Mouse (Mus musculus): ENCODE measurements around the gene Crebl2. TPM values are rescaled to one million over a fixed set of nuclear protein-coding genes. Genes with fewer than 3 reads are reported as not detected.

The Crebl2 gene
- total and polyA plus RNA-seq, 2 experiments from 2014 or later: 2.0 to 14.5 TPM

GRCm38 (mm10) chr6:134830776-134831175 is 822 bp downstream of the Crebl2 start:
- Histone ChIP-seq H3K36me3 (replicated peaks; ENCODE audit: control insufficient read depth, insufficient read depth, low read length) (no peaks in the 10 kb centered on the region), H3K9ac (replicated peaks; ENCODE audit: low read depth, low read length) (peak overlapping the region; percentile 73), H3K4me2 (ENCODE audit: low read depth, low read length) (peak overlapping the region; percentile 73), H3K4me1 (ENCODE audit: control insufficient read depth, insufficient read depth) (no peaks in the 10 kb centered on the region), H3K9me3 (replicated peaks; ENCODE audit: control insufficient read depth, low read length) (no peaks in the 10 kb centered on the region), H3K4me3 (ENCODE audit: low read depth, low read length) (peak overlapping the region; percentile 68), H3K27me3 (ENCODE audit: control insufficient read depth, insufficient read depth, low read length) (no peaks in the 10 kb centered on the region), H3K27ac (ENCODE audit: low read depth) (peak overlapping the region; percentile 96)
- ATAC-seq (ENCODE audit: insufficient read depth, low read depth): no peak
- 2% methylated on average over 10 of the region's 10 CpGs for WGBS
- TF ChIP-seq EP300 (IDR thresholded peaks at IDR 0.05; ENCODE audit: low read depth): no peak
- TF ChIP-seq CTCF (IDR thresholded peaks at IDR 0.05; ENCODE audit: low read depth): no peak
- DNase-seq (ENCODE audit: low spot score): no peak

GRCm38 (mm10) chr6:134834585-134835251 is 4.8 kb downstream of the Crebl2 start:
- ATAC-seq (ENCODE audit: insufficient read depth, low read depth) (no peak), DNase-seq (ENCODE audit: low spot score) (no peak)
- H3K9ac ChIP-seq (replicated peaks; ENCODE audit: low read depth, low read length): no peak overlapping the region
- no peak overlapping the region for H3K27ac ChIP-seq (ENCODE audit: low read depth)
- no peak overlapping the region for H3K4me2 ChIP-seq (ENCODE audit: low read depth, low read length)
- no peak overlapping the region for H3K4me3 ChIP-seq (ENCODE audit: low read depth, low read length)
- WGBS: 72% methylated on average over 9 of the region's 9 CpGs
- no peak for TF ChIP-seq EP300 (IDR thresholded peaks at IDR 0.05; ENCODE audit: low read depth)
- TF ChIP-seq CTCF (IDR thresholded peaks at IDR 0.05; ENCODE audit: low read depth): no peak
- H3K4me1 ChIP-seq (ENCODE audit: control insufficient read depth, insufficient read depth): no peaks in the 10 kb centered on the region
- no peaks in the 10 kb centered on the region for H3K9me3 ChIP-seq (replicated peaks; ENCODE audit: control insufficient read depth, low read length)
- H3K27me3 ChIP-seq (ENCODE audit: control insufficient read depth, insufficient read depth, low read length): no peaks in the 10 kb centered on the region
- H3K36me3 ChIP-seq (replicated peaks; ENCODE audit: control insufficient read depth, insufficient read depth, low read length): no peaks in the 10 kb centered on the region

DNA sequence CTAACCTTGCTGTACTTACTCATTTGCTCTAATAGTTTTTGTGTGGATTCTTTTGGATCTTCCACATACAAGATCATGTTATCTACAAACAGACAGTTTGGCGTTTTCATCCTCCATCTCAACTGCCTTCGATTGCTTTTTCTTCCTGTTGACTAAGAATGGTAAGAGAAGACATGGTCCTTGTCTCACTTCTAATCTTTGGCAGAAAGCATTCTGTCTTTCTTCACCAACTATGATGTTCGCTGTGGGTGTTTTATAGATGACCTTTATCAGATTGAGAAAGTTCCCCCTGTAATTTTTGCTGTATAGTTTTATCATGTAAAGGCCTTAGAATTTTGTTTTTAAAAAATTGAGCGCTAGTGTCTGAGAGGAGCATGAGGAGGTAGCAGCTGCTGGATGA is 8.2 kb downstream of the Crebl2 start:
- no peaks in the 10 kb centered on the region for H3K36me3 ChIP-seq (replicated peaks; ENCODE audit: control insufficient read depth, insufficient read depth, low read length)
- ATAC-seq (ENCODE audit: insufficient read depth, low read depth) (no peak), DNase-seq (ENCODE audit: low spot score) (no peak)
- H3K4me2 ChIP-seq (ENCODE audit: low read depth, low read length): no peak overlapping the region
- no peak overlapping the region for H3K4me3 ChIP-seq (ENCODE audit: low read depth, low read length)
- H3K9me3 ChIP-seq (replicated peaks; ENCODE audit: control insufficient read depth, low read length): no peaks in the 10 kb centered on the region
- no peak overlapping the region for H3K27ac ChIP-seq (ENCODE audit: low read depth)
- 81% methylated on average over 4 of the region's 4 CpGs for WGBS
- H3K4me1 ChIP-seq (ENCODE audit: control insufficient read depth, insufficient read depth): no peaks in the 10 kb centered on the region
- H3K9ac ChIP-seq (replicated peaks; ENCODE audit: low read depth, low read length): no peak overlapping the region
- no peaks in the 10 kb centered on the region for H3K27me3 ChIP-seq (ENCODE audit: control insufficient read depth, insufficient read depth, low read length)
- TF ChIP-seq EP300 (IDR thresholded peaks at IDR 0.05; ENCODE audit: low read depth): no peak
- no peak for TF ChIP-seq CTCF (IDR thresholded peaks at IDR 0.05; ENCODE audit: low read depth)

GRCm38 (mm10) chr6:134840346-134840745 is 10.4 kb downstream of the Crebl2 start:
- Histone ChIP-seq H3K27me3 (ENCODE audit: control insufficient read depth, insufficient read depth, low read length) (no peaks in the 10 kb centered on the region), H3K4me2 (ENCODE audit: low read depth, low read length) (no peak overlapping the region), H3K4me3 (ENCODE audit: low read depth, low read length) (no peak overlapping the region), H3K4me1 (ENCODE audit: control insufficient read depth, insufficient read depth) (no peaks in the 10 kb centered on the region), H3K9ac (replicated peaks; ENCODE audit: low read depth, low read length) (no peak overlapping the region), H3K27ac (ENCODE audit: low read depth) (no peak overlapping the region), H3K9me3 (replicated peaks; ENCODE audit: control insufficient read depth, low read length) (no peaks in the 10 kb centered on the region), H3K36me3 (replicated peaks; ENCODE audit: control insufficient read depth, insufficient read depth, low read length) (no peaks in the 10 kb centered on the region)
- 69% methylated on average over 2 of the region's 2 CpGs for WGBS
- DNase-seq (ENCODE audit: low spot score): no peak
- TF ChIP-seq EP300 (IDR thresholded peaks at IDR 0.05; ENCODE audit: low read depth): no peak
- TF ChIP-seq CTCF (IDR thresholded peaks at IDR 0.05; ENCODE audit: low read depth): no peak
- no peak for ATAC-seq (ENCODE audit: insufficient read depth, low read depth)

DNA sequence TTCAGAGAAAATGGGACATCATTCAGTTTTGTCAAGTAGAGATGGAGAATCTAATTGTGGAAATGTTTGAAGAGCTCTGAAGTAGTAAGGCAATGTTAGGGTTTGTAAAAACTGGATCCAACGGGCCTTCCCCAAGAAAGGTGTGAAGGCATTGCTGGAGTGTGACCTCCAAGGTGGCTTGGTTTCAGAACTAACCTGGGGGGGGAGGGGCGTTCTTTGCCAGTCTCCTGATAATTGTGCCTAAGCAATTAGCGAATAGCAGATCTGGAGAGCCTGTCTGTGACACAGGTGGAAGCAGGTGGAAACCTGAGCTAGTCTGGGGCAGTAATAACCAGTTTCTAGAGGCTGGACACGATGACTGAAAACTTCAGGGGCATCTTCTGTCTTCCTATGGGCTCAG is 15.8 kb downstream of the Crebl2 start:
- Histone ChIP-seq H3K9me3 (replicated peaks; ENCODE audit: control insufficient read depth, low read length) (no peaks in the 10 kb centered on the region), H3K27ac (ENCODE audit: low read depth) (no peak overlapping the region), H3K4me1 (ENCODE audit: control insufficient read depth, insufficient read depth) (no peaks in the 10 kb centered on the region), H3K9ac (replicated peaks; ENCODE audit: low read depth, low read length) (no peak overlapping the region), H3K4me2 (ENCODE audit: low read depth, low read length) (no peak overlapping the region), H3K27me3 (ENCODE audit: control insufficient read depth, insufficient read depth, low read length) (no peaks in the 10 kb centered on the region), H3K36me3 (replicated peaks; ENCODE audit: control insufficient read depth, insufficient read depth, low read length) (peaks cover 5% of the 10 kb centered on the region), H3K4me3 (ENCODE audit: low read depth, low read length) (no peak overlapping the region)
- no peak for TF ChIP-seq EP300 (IDR thresholded peaks at IDR 0.05; ENCODE audit: low read depth)
- no peak for TF ChIP-seq CTCF (IDR thresholded peaks at IDR 0.05; ENCODE audit: low read depth)
- DNase-seq (ENCODE audit: low spot score) (no peak), ATAC-seq (ENCODE audit: insufficient read depth, low read depth) (no peak)
- 76% methylated on average over 4 of the region's 4 CpGs for WGBS

DNA sequence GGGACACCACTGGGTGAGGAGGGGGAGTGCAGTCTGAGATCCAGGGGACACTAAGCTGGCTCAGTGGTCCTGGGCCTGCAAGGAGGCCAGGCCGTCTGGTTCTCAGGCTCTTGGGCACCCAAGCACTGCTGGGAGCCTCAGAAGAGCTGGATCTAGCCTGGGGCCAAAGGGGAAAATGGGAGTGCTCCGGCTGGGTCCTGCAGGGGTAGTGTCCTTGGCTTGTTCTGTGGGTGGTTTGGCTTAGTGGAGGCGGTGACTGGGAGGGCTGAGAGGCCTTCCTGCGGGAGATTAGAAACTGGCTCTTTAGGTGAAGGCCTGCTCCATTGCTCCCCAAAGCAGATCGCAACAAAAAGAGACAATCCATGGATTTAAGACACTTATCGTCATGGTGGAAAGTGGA is 16.4 kb downstream of the Crebl2 start:
- Histone ChIP-seq H3K4me2 (ENCODE audit: low read depth, low read length) (no peak overlapping the region), H3K27me3 (ENCODE audit: control insufficient read depth, insufficient read depth, low read length) (no peaks in the 10 kb centered on the region), H3K9me3 (replicated peaks; ENCODE audit: control insufficient read depth, low read length) (no peaks in the 10 kb centered on the region), H3K9ac (replicated peaks; ENCODE audit: low read depth, low read length) (no peak overlapping the region), H3K4me3 (ENCODE audit: low read depth, low read length) (no peak overlapping the region), H3K27ac (ENCODE audit: low read depth) (no peak overlapping the region), H3K36me3 (replicated peaks; ENCODE audit: control insufficient read depth, insufficient read depth, low read length) (peaks cover 11% of the 10 kb centered on the region), H3K4me1 (ENCODE audit: control insufficient read depth, insufficient read depth) (no peaks in the 10 kb centered on the region)
- 86% methylated on average over 6 of the region's 6 CpGs for WGBS
- no peak for TF ChIP-seq CTCF (IDR thresholded peaks at IDR 0.05; ENCODE audit: low read depth)
- ATAC-seq (ENCODE audit: insufficient read depth, low read depth) (no peak), DNase-seq (ENCODE audit: low spot score) (no peak)
